Mouse (Mus musculus): Measurements from ENCODE around the gene Ephb2. TPM values are rescaled to one million over a fixed set of nuclear protein-coding genes. Genes with fewer than 3 reads are reported as not detected.

Gene Ephb2
- polyA plus RNA-seq, 1 experiment from 2014 or later, result 7.8 TPM

DNA sequence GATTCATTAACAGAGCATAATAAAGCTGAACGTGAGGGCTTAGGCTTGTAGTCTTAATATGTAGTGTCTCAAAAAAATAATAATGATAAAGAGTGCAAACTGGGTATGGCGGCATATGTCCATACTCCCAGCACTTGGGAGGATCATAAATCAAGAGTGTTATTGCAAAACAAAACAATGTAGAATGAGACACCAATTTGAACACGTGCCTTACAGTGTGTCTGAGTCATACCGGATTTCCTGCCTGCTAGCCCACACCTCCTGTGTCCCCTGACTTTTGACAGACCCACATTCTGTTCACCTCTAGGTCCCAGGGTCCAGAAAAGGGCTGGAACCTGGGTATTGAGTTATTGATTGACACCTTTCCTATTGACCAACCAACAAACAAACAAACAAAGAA lies 6.2 kb upstream of the Ephb2 start:
- H3K4me1 ChIP-seq (ENCODE audit: control insufficient read depth, insufficient read depth, low read depth, low read length), result peaks cover 16% of the 10 kb centered on the region
- WGBS, result 86% methylated on average over 4 of the region's 4 CpGs

DNA sequence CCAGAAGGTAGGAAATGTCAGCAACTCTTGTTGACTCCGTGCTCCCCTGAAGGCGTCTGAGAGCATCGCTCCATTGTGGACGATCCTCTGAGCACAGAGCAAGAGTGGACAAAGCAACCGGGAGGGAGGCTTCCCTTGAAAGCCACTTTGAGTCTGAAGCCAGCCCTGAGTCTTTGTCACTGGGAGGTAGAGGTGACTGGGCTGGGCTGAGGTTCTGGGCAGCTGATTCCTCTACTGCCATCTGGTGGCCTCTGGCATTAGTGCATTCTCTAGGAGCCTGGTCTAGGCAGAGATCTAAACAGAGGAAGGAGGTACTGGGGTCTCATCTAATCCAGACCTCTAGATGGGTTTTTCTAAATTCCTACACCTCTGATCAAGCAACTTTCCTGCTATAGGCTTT lies 5.3 kb upstream of the Ephb2 start:
- Histone ChIP-seq H3K4me3 (ENCODE audit: low read length) (no peak overlapping the region), H3K4me1 (ENCODE audit: control insufficient read depth, insufficient read depth, low read depth, low read length) (peaks cover 21% of the 10 kb centered on the region), H3K27ac (ENCODE audit: low read depth, low read length) (no peak overlapping the region), H3K27me3 (replicated peaks; ENCODE audit: control insufficient read depth, insufficient read depth, low read length) (no peaks in the 10 kb centered on the region), H3K36me3 (ENCODE audit: control insufficient read depth, insufficient read depth, low read length) (no peaks in the 10 kb centered on the region), H3K9ac (ENCODE audit: low read depth, low read length) (no peak overlapping the region), H3K4me2 (ENCODE audit: low read length) (no peak overlapping the region), H3K9me3 (ENCODE audit: control insufficient read depth, low read length) (no peaks in the 10 kb centered on the region)
- ATAC-seq, result peak; percentile 56
- 11% methylated on average over 5 of the region's 5 CpGs for WGBS

More for the DNA sequence above, 6.2 kb upstream of the Ephb2 start:
- Histone ChIP-seq H3K9me3 (ENCODE audit: control insufficient read depth, low read length) (no peaks in the 10 kb centered on the region), H3K27me3 (replicated peaks; ENCODE audit: control insufficient read depth, insufficient read depth, low read length) (no peaks in the 10 kb centered on the region), H3K9ac (ENCODE audit: low read depth, low read length) (no peak overlapping the region), H3K4me3 (ENCODE audit: low read length) (no peak overlapping the region), H3K36me3 (ENCODE audit: control insufficient read depth, insufficient read depth, low read length) (no peaks in the 10 kb centered on the region), H3K27ac (ENCODE audit: low read depth, low read length) (no peak overlapping the region), H3K4me2 (ENCODE audit: low read length) (no peak overlapping the region)
- ATAC-seq, result no peak

DNA sequence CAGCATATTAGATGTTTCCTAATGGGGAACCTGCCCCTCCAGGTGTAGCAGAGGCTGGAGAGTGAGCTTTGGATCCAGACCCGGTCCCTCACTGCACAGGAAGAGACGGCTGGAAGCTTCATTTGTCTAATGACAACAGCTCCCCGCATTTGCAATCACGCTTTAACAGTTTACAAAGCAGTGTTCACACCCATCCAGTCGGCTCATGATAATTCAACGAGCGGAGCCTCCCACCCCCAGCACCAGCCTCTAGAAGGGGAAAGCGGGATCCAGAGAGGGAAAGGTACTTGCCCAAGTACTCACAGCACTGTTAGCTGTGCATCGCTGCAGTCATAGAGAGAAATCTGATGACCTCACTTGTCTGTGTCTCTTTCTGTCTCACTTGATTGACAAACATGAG lies 2.7 kb upstream of the Ephb2 start:
- H3K4me3 ChIP-seq (ENCODE audit: low read length), result no peak overlapping the region
- no peaks in the 10 kb centered on the region for H3K9me3 ChIP-seq (ENCODE audit: control insufficient read depth, low read length)
- H3K4me1 ChIP-seq (ENCODE audit: control insufficient read depth, insufficient read depth, low read depth, low read length), result peaks cover 31% of the 10 kb centered on the region
- no peaks in the 10 kb centered on the region for H3K27me3 ChIP-seq (replicated peaks; ENCODE audit: control insufficient read depth, insufficient read depth, low read length)
- no peaks in the 10 kb centered on the region for H3K36me3 ChIP-seq (ENCODE audit: control insufficient read depth, insufficient read depth, low read length)
- H3K4me2 ChIP-seq (ENCODE audit: low read length), result no peak overlapping the region
- no peak overlapping the region for H3K27ac ChIP-seq (ENCODE audit: low read depth, low read length)
- WGBS, result 35% methylated on average over 9 of the region's 9 CpGs
- ATAC-seq, result no peak
- H3K9ac ChIP-seq (ENCODE audit: low read depth, low read length), result no peak overlapping the region

DNA sequence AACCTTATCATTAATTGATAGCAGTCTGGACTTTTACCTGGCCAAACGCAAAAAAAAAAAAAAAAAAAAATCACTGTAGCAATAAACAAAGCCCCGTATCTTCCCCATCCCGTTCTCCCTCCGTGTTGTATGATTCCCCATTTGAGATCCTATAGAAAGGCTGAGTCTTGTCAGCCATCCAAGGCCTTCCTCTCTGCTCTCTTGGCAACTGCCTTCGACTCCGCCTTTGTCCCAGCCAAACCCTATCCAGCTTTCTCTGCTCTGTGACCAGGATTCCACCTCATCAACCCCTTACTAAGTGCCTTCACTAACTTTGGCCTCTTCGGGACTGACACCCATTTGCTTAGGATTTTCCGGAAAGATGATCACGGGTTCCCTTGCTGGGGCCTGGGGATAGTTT lies 2.2 kb upstream of the Ephb2 start:
- H3K9ac ChIP-seq (ENCODE audit: low read depth, low read length), result no peak overlapping the region; the same call in 1 of the 2 replicates
- no peaks in the 10 kb centered on the region for H3K27me3 ChIP-seq (replicated peaks; ENCODE audit: control insufficient read depth, insufficient read depth, low read length)
- H3K4me1 ChIP-seq (ENCODE audit: control insufficient read depth, insufficient read depth, low read depth, low read length), result peaks cover 36% of the 10 kb centered on the region
- no peak overlapping the region for H3K4me2 ChIP-seq (ENCODE audit: low read length)
- H3K4me3 ChIP-seq (ENCODE audit: low read length), result no peak overlapping the region
- no peaks in the 10 kb centered on the region for H3K9me3 ChIP-seq (ENCODE audit: control insufficient read depth, low read length)
- WGBS, result 50% methylated on average over 9 of the region's 9 CpGs
- ATAC-seq, result no peak
- H3K27ac ChIP-seq (ENCODE audit: low read depth, low read length), result no peak overlapping the region
- H3K36me3 ChIP-seq (ENCODE audit: control insufficient read depth, insufficient read depth, low read length), result no peaks in the 10 kb centered on the region

DNA sequence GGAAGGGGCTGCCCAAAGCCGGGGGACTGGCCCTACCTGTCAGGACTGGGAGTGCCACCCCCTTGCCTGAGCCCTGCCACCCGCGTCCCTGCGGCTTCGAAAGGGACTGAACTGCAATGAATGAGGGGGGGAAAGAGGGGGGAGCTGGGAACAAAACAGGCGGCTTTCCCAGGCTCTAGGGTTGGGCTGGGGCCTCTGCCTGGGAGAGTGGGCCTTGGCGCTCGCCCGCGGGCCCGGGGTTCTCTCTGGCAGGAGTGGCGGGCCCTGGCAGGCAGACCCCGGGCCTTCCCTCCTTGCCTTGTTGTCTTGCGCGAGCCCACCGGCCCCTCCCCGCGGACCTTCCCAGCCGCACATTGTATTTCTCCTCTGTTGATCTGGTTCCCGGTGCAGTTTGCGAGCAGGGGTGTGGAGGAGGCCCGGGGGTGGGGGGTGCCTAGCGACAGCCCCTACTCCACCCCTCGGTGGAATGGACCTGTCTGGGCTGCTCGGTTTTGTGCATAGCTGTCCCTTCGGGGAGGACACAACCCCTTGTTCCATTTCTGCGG lies 671 bp upstream of the Ephb2 start:
- Histone ChIP-seq H3K4me2 (ENCODE audit: low read length) (peak overlapping the region; percentile 95), H3K9ac (ENCODE audit: low read depth, low read length) (peak overlapping the region; percentile 94), H3K36me3 (ENCODE audit: control insufficient read depth, insufficient read depth, low read length) (no peaks in the 10 kb centered on the region), H3K27ac (ENCODE audit: low read depth, low read length) (peak overlapping the region; percentile 99), H3K27me3 (replicated peaks; ENCODE audit: control insufficient read depth, insufficient read depth, low read length) (no peaks in the 10 kb centered on the region), H3K9me3 (ENCODE audit: control insufficient read depth, low read length) (no peaks in the 10 kb centered on the region), H3K4me1 (ENCODE audit: control insufficient read depth, insufficient read depth, low read depth, low read length) (peaks cover 46% of the 10 kb centered on the region), H3K4me3 (ENCODE audit: low read length) (peak overlapping the region; percentile 79)
- under 1% methylated on average over 26 of the region's 27 CpGs for WGBS
- peak; percentile 78 for ATAC-seq

DNA sequence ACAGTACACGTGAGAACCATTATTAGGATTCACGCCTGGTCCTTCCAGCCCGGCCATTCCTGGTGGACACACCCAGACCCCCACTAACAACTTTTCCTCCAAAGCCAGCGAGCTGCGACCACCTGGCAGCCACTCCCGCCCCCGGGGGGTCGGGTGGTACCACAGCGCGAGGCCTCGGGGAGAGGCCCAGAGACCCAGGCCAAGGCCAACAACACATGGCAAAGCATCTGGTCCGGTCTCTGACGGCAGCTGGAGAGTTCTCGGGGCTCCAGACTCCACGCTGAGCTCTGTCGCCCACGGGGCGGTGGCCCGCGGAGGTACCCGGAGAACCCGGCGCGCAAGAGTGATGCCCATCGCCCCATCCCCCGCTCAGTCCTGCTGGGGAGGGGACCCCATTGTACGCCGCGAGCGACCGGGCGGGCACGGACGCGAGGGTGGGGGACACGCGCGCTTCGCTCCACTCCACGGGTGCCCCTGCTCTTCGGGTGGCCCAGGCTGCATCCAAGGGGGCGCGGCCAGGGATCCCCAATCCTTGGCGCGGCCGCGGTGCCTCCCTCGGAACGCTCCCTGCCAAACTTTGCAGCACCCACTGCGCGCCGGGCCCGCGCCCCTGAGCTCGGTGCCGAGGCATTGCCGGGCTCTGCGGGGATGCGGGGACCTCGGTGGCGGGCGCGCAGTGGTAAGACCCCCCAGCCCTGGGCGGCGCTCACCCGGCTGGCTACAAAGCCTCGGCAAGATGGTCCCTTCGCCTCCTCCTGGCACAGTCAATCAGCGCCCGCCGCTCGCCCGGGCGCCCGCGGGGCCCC lies 770 bp downstream of the Ephb2 start:
- peaks cover 55% of the 10 kb centered on the region for H3K4me1 ChIP-seq (ENCODE audit: control insufficient read depth, insufficient read depth, low read depth, low read length)
- 0% methylated on average over 48 of the region's 76 CpGs for WGBS
- H3K27ac ChIP-seq (ENCODE audit: low read depth, low read length), result peak overlapping the region; percentile 99
- no peaks in the 10 kb centered on the region for H3K27me3 ChIP-seq (replicated peaks; ENCODE audit: control insufficient read depth, insufficient read depth, low read length)
- peak; percentile 48 for ATAC-seq
- H3K4me2 ChIP-seq (ENCODE audit: low read length), result peak overlapping the region; percentile 95
- peak overlapping the region; percentile 94 for H3K9ac ChIP-seq (ENCODE audit: low read depth, low read length)
- no peaks in the 10 kb centered on the region for H3K9me3 ChIP-seq (ENCODE audit: control insufficient read depth, low read length)
- H3K36me3 ChIP-seq (ENCODE audit: control insufficient read depth, insufficient read depth, low read length), result no peaks in the 10 kb centered on the region
- H3K4me3 ChIP-seq (ENCODE audit: low read length), result peak overlapping the region; percentile 79

DNA sequence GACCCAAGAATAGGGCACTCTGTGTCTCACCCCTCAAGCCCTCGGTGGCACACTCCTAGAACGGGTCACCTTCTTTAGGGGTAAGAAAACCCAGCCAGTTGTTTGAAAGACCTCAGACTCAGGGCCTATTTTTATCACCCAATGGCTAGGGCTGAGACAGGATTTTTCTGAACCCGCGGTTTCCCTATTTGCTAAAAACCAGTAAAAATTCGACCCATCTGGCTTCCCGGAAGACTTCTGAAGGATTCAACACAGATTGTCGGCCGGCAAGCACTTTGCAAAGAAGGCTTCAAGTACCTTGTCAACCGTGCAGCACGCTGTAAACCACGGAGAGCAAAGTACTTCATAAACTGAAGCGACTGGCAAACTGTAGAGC lies 1.4 kb downstream of the Ephb2 start:
- Histone ChIP-seq H3K4me3 (ENCODE audit: low read length) (peak overlapping the region; percentile 79), H3K9ac (ENCODE audit: low read depth, low read length) (peak overlapping the region; percentile 94), H3K36me3 (ENCODE audit: control insufficient read depth, insufficient read depth, low read length) (no peaks in the 10 kb centered on the region), H3K4me2 (ENCODE audit: low read length) (peak overlapping the region; percentile 95), H3K27ac (ENCODE audit: low read depth, low read length) (peak overlapping the region; percentile 99), H3K4me1 (ENCODE audit: control insufficient read depth, insufficient read depth, low read depth, low read length) (peaks cover 61% of the 10 kb centered on the region), H3K27me3 (replicated peaks; ENCODE audit: control insufficient read depth, insufficient read depth, low read length) (no peaks in the 10 kb centered on the region), H3K9me3 (ENCODE audit: control insufficient read depth, low read length) (no peaks in the 10 kb centered on the region)
- WGBS, result 8% methylated on average over 12 of the region's 12 CpGs
- no peak for ATAC-seq

DNA sequence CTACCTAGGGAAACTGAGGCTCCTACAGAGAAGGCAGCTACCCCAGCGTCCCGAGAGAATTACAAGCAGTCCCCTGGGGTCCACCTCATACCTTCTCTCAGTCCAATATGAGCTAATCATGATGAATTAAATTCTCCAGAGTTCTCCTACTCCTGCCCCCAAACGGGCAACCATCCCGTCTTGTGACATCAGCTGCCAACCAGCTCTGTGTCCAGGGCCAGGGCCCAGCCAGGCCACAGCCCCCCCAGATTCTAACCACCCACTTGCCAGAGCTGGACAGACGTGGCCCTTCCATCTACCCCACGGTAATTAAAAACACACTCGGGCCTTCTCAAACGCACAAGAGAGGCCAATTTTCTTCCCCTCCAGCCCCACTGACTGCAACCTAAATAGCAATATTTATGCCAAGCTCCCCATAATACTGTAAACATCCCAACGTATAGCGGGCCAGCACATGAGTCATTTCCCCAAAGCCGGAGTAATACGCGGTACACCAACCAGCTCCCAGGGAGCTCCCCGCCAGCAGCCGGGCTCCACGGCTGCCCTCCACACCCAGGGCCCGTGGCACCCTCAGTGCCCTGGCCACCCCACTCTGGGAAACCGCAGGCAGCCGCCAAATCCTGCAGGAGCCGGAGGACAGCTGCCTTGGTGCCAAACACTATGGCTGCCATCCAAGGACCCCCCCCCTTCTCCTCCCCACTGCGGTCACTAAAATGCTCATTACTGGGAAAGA lies 2.0 kb downstream of the Ephb2 start:
- peak overlapping the region; percentile 79 for H3K4me3 ChIP-seq (ENCODE audit: low read length)
- peak overlapping the region; percentile 94 for H3K9ac ChIP-seq (ENCODE audit: low read depth, low read length)
- no peak for ATAC-seq
- no peaks in the 10 kb centered on the region for H3K36me3 ChIP-seq (ENCODE audit: control insufficient read depth, insufficient read depth, low read length)
- peak overlapping the region; percentile 39; the same call in 1 of the 2 replicates for H3K27ac ChIP-seq (ENCODE audit: low read depth, low read length)
- no peaks in the 10 kb centered on the region for H3K9me3 ChIP-seq (ENCODE audit: control insufficient read depth, low read length)
- 26% methylated on average over 21 of the region's 21 CpGs for WGBS
- peak overlapping the region; percentile 95 for H3K4me2 ChIP-seq (ENCODE audit: low read length)
- peaks cover 67% of the 10 kb centered on the region for H3K4me1 ChIP-seq (ENCODE audit: control insufficient read depth, insufficient read depth, low read depth, low read length)
- no peaks in the 10 kb centered on the region for H3K27me3 ChIP-seq (replicated peaks; ENCODE audit: control insufficient read depth, insufficient read depth, low read length)

All from hindbrain, embryonic 16.5 days (tissue).